Mouse (Mus musculus) neural tube, embryonic 13.5 days (tissue): ENCODE measurements around the gene Dtd1. TPM values are rescaled to one million over a fixed set of nuclear protein-coding genes. Genes with fewer than 3 reads are reported as not detected.
"Not testable (repeated sequence)": the region's sequence is repeated elsewhere in the genome, so short reads cannot be mapped to it uniquely, and the experiment has no call there.

Experiments
- ATAC-seq: fragments of 200-750 bp; cut with Nextera tagmentation; 2 replicates; pipeline ENCODE4 v1.8.0; 2017; ENCODE audit warnings: low read depth, mild to moderate bottlenecking, moderate TSS enrichment, moderate library complexity
- H3K27ac ChIP-seq: fragments of 300-500 bp; sonication (generic); replicated peaks from 2 replicates; pipeline ENCODE4 v1.5.1; 2015; ENCODE audit warnings: moderate library complexity, mild to moderate bottlenecking, inconsistent platforms
- H3K27me3 ChIP-seq: fragments of 300-500 bp; sonication (generic); 2 replicates; pipeline ENCODE4 v1.6.1; 2015; ENCODE audit warnings: mild to moderate bottlenecking, inconsistent platforms
- H3K36me3 ChIP-seq: fragments of 300-500 bp; sonication (generic); 2 replicates; pipeline ENCODE4 v1.6.1; 2015; ENCODE audit warnings: mild to moderate bottlenecking, inconsistent platforms
- H3K4me1 ChIP-seq: fragments of 300-500 bp; sonication (generic); replicated peaks from 2 replicates; pipeline ENCODE4 v1.6.1; 2015; ENCODE audit warnings: inconsistent platforms
- H3K4me2 ChIP-seq: fragments of 300-500 bp; sonication (generic); 2 replicates; pipeline ENCODE4 v1.6.1; 2015; ENCODE audit warnings: inconsistent platforms, mild to moderate bottlenecking, moderate library complexity
- H3K4me3 ChIP-seq: fragments of 300-500 bp; sonication (generic); 2 replicates; pipeline ENCODE4 v1.5.1; 2015; ENCODE audit warnings: mild to moderate bottlenecking, inconsistent platforms
- H3K9ac ChIP-seq: fragments of 300-500 bp; sonication (generic); 2 replicates; pipeline ENCODE4 v1.6.1; 2015; ENCODE audit warnings: moderate library complexity, mild to moderate bottlenecking, inconsistent platforms
- H3K9me3 ChIP-seq: fragments of 300-500 bp; sonication (generic); 2 replicates; pipeline ENCODE4 v1.6.1; 2016; ENCODE audit warnings: inconsistent platforms
- WGBS: fragments of 180-500 bp; shearing (Covaris S2); methylation state at CpG from one replicate; pipeline ENCODE4 v1.1.7; 2015; 5-methylcytosine and 5-hydroxymethylcytosine counted together
- polyA plus RNA-seq: library from polyadenylated mRNA; unstranded; fragments of >200 nt; fragmentation: Nextera tagmentation; extraction: Ambion mirVana; gene quantifications from 2 replicates; pipeline ENCODE4 v1.2.1, GENCODE M21; 2015

The Dtd1 gene
- 77.0 and 88.7 TPM in 2 replicates for polyA plus RNA-seq

DNA sequence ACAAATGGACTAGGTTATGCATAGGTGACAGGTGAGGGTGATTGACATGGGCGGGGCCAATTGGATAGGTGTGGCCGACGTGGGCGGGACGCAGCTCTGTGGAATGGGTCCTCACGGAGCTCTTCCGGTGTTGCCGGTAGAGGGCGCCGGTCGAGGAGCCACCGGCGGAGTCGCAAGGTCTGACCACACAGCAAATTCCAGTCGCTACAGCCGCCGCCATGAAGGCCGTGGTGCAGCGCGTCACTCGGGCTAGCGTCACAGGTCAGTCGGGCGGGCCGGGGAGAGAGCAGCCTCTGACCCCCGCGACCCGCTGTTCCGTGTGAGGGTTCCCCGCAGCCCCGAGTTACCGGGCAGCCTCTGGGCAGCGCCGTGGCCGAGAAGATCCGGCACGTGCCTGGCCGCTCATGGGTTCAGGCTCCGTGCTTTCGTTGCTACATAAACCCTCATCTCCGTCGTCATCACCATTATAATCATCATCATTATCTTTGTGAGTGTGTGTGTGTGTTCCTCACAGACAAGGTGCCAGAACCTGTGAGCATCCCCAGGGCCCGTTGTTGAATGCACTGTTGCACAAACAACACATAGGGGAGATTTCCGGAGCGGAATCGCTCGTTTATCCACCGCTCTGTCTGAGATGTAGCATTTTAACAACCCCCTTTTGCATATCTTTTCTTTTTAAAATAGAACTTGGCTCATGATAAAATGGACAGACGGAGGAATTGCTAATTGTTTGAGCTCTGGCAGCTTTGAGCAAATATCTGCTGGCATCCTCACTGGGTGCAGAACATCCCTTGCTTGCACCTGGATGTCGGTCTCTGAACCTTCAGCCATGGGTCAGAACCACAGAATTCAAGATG lies at the start of gene Dtd1:
Dtd1 (plus strand) TSS at position 67 of the 857 bp plus-strand sequence.
- ATAC-seq, result peak; percentile 92
- no peaks in the 10 kb centered on the region for H3K9me3 ChIP-seq
- 2% methylated on average over 50 of the region's 50 CpGs for WGBS
- peak within 1 kb of the TSS; percentile 69 for H3K4me3 ChIP-seq
- no peaks in the 10 kb centered on the region for H3K36me3 ChIP-seq
- no peaks in the 10 kb centered on the region for H3K27me3 ChIP-seq
- peak within 1 kb of the TSS; percentile 89 for H3K9ac ChIP-seq
- H3K27ac ChIP-seq, result peak within 1 kb of the TSS; percentile 84
- peaks cover 9% of the 10 kb centered on the region; the same call in 1 of the 2 replicates for H3K4me1 ChIP-seq
- H3K4me2 ChIP-seq, result peak within 1 kb of the TSS; percentile 68

- H3K27ac ChIP-seq, result peak within 1 kb of the TSS; percentile 86
- H3K9me3 ChIP-seq, result no peaks in the 10 kb centered on the region
- WGBS, result 0% methylated on average over 17 of the region's 17 CpGs
- H3K4me2 ChIP-seq, result peak within 1 kb of the TSS; percentile 66
- no peaks in the 10 kb centered on the region for H3K27me3 ChIP-seq
- ATAC-seq, result peak; percentile 98
- H3K9ac ChIP-seq, result peak within 1 kb of the TSS; percentile 88
- H3K4me1 ChIP-seq, result peaks cover 15% of the 10 kb centered on the region
- peak within 1 kb of the TSS; percentile 80 for H3K4me3 ChIP-seq
- H3K36me3 ChIP-seq, result peaks cover 31% of the 10 kb centered on the region
These were observed 49.2 kb upstream of the Dtd1 start, which contains the start of gene Rbbp9 for GRCm38 (mm10) chr2:144550529-144550928. TSS of gene Rbbp9 (minus strand) at chr2:144550869.

DNA sequence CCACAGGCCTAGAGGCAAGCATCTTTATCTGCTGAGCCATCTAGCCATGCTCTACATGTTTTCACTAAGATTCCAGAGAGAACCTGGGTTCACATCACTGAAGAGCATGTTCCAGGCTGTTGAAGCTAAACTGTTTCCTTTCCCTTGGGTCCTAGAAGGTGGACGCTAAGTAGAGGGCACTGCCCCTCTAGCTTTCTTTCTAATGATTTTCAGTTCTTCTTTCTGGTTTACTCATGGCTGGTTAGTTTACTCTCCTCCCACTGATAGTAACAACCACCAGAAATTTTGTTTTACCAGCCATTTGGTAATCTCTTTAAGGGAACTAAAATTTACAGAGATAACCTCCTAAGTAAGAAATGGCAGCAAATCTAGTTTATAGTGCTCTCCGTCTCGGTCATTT lies 45.8 kb upstream of the Dtd1 start:
- Histone ChIP-seq H3K4me2 (no peak overlapping the region), H3K4me3 (no peak overlapping the region), H3K9me3 (no peaks in the 10 kb centered on the region), H3K27me3 (no peaks in the 10 kb centered on the region), H3K4me1 (peaks cover 28% of the 10 kb centered on the region), H3K27ac (no peak overlapping the region), H3K9ac (no peak overlapping the region), H3K36me3 (no peaks in the 10 kb centered on the region)
- no peak for ATAC-seq
- WGBS, result 90% methylated on average over 3 of the region's 3 CpGs

DNA sequence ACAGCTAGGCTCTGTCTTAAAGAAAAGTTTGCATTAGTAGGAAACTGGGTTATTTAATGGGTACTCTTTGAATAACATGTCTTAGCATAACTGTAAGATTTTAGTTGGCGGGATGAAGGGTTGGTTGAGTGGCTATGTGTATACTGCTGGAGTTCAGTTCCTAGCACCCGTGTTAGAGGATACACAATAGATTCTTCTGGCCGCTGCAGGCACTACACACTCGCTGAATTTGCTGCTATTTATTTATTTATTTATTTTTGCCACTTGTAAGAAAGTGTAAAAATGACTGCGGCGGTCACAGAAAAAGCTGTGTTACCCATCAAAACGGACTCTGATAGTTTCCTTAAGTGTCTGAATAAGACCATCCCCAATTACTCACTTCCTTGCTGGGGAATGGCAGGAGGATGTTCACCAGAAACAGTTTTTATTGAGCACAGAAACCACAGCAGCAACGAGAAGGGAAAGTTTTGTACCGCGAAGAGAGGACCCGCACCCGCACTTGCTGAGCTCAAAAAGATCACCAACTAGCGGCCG lies 44.3 kb upstream of the Dtd1 start:
- Histone ChIP-seq H3K27me3 (no peaks in the 10 kb centered on the region), H3K36me3 (peaks cover 12% of the 10 kb centered on the region), H3K9me3 (no peaks in the 10 kb centered on the region), H3K9ac (peak overlapping the region; percentile 77), H3K4me2 (peak overlapping the region; percentile 69), H3K4me1 (peaks cover 18% of the 10 kb centered on the region), H3K4me3 (peak overlapping the region; percentile 78), H3K27ac (peak overlapping the region; percentile 87)
- peak; percentile 2; the same call in 1 of the 2 replicates for ATAC-seq
- WGBS, result 2% methylated on average over 14 of the region's 14 CpGs

DNA sequence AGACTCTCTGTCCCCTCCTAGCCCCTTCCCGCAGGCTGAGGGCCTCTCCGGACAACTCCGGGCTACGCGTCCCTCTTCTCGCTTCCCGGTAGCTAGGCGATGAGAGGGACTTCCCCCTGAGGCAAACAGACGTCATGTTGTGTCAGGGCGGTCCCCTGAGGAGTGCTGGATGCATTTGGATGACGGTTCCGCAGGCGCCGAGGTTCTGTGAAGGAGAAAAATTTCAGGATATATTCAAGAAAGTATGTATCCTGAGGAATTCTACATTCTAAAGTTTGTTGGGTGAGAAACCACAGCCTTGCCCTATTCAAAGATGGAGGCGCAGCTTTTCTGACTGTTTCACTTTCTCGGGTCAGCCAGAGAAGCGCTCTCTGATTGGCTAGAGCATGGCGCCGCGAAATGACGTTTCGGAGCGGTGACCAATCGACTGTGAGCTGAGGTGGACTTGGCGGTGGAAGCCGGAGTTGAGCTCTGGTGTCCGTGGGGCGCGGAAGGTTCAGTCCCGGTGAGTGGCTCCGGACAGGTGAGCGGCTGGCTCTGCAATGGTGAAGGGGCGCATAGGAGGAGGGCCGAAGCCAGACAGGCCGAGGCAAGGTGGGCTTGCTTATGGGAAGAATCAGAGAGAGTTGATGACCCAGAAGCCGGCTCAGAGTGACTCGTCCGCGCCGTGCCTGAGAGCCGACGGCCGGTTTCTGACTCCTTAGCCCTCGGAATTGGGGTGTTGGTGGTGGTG lies 43.7 kb upstream of the Dtd1 start, which contains the start of gene Sec23b:
Sec23b (plus strand) TSS at position 410 of the 733 bp plus-strand sequence.
- under 1% methylated on average over 44 of the region's 44 CpGs for WGBS
- no peaks in the 10 kb centered on the region for H3K9me3 ChIP-seq

GRCm38 (mm10) chr2:144588723-144589122 lies 11.0 kb upstream of the Dtd1 start:
- Histone ChIP-seq H3K4me2 (no peak overlapping the region), H3K27ac (no peak overlapping the region), H3K9ac (no peak overlapping the region), H3K4me3 (no peak overlapping the region), H3K9me3 (no peaks in the 10 kb centered on the region), H3K36me3 (peaks cover 58% of the 10 kb centered on the region), H3K27me3 (no peaks in the 10 kb centered on the region), H3K4me1 (no peaks in the 10 kb centered on the region)
- no peak for ATAC-seq
- 84% methylated on average over 4 of the region's 4 CpGs for WGBS

More for the DNA sequence above, 43.7 kb upstream of the Dtd1 start, which contains the start of gene Sec23b:
- H3K36me3 ChIP-seq, result peaks cover 13% of the 10 kb centered on the region
- peak; percentile 98 for ATAC-seq
- H3K4me1 ChIP-seq, result peaks cover 18% of the 10 kb centered on the region
- peak within 1 kb of the TSS; percentile 77 for H3K9ac ChIP-seq
- peak within 1 kb of the TSS; percentile 87 for H3K27ac ChIP-seq
- H3K4me3 ChIP-seq, result peak within 1 kb of the TSS; percentile 78
- peak within 1 kb of the TSS; percentile 69 for H3K4me2 ChIP-seq
- H3K27me3 ChIP-seq, result no peaks in the 10 kb centered on the region

GRCm38 (mm10) chr2:144593036-144593435 lies 6.7 kb upstream of the Dtd1 start:
- not testable (repeated sequence) for H3K27me3 ChIP-seq, ATAC-seq, H3K27ac ChIP-seq, H3K9me3 ChIP-seq, H3K4me2 ChIP-seq, H3K4me1 ChIP-seq, H3K9ac ChIP-seq, H3K4me3 ChIP-seq
- WGBS, result 67% methylated on average over 8 of the region's 8 CpGs
- H3K36me3 ChIP-seq, result peaks cover 17% of the 10 kb centered on the region

- H3K4me2 ChIP-seq, result peak within 1 kb of the TSS; percentile 72
- 2% methylated on average over 31 of the region's 31 CpGs for WGBS
- H3K9me3 ChIP-seq, result no peaks in the 10 kb centered on the region
- peaks cover 7% of the 10 kb centered on the region for H3K4me1 ChIP-seq
- H3K27me3 ChIP-seq, result no peaks in the 10 kb centered on the region
- peak within 1 kb of the TSS; percentile 73 for H3K9ac ChIP-seq
- peak; percentile 97 for ATAC-seq
- peaks cover 7% of the 10 kb centered on the region; the same call in 1 of the 2 replicates for H3K36me3 ChIP-seq
- H3K4me3 ChIP-seq, result peak within 1 kb of the TSS; percentile 56
- peak within 1 kb of the TSS; percentile 59; the same call in 1 of the 2 replicates for H3K27ac ChIP-seq
These were observed 5.6 kb upstream of the Dtd1 start, which contains the start of gene Smim26 for GRCm38 (mm10) chr2:144593951-144594651. TSS of gene Smim26 (plus strand) at chr2:144594054.

- no peaks in the 10 kb centered on the region for H3K27me3 ChIP-seq
- WGBS, result 68% methylated on average over 2 of the region's 2 CpGs
- no peak for ATAC-seq
These were observed 1.7 kb upstream of the Dtd1 start for GRCm38 (mm10) chr2:144598006-144598405.

DNA sequence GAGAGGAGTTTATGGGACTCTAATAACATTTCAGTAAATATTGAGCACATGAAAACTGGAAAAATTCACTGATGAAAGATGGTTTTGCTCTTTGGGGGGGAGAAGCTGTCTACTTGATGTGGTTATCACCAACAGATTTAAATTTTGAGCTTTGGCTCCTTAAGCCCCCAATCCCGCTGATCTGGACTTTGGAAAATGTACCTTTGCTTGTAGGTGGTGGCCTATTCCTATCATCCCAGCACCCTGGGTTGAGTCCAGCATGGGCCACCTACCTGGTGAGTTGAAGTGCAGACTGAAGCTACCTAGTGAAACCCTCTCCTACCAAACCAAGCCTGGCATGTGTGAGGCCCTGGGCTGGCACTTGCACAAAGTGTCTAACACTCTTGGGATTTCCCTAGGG lies 1.9 kb downstream of the Dtd1 start:
- no peak overlapping the region for H3K27ac ChIP-seq
- H3K4me3 ChIP-seq, result no peak overlapping the region
- H3K9ac ChIP-seq, result no peak overlapping the region
- H3K4me1 ChIP-seq, result peaks cover 9% of the 10 kb centered on the region; the same call in 1 of the 2 replicates
- no peak for ATAC-seq
- peaks cover 8% of the 10 kb centered on the region; the same call in 1 of the 2 replicates for H3K36me3 ChIP-seq
- no peak overlapping the region for H3K4me2 ChIP-seq
- no peaks in the 10 kb centered on the region for H3K27me3 ChIP-seq
- H3K9me3 ChIP-seq, result no peaks in the 10 kb centered on the region
- 100% methylated on average over 1 of the region's 1 CpGs for whole genome bisulfite sequencing

More at GRCm38 (mm10) chr2:144598006-144598405, 1.7 kb upstream of the Dtd1 start:
- no peak overlapping the region for H3K4me2 ChIP-seq
- no peaks in the 10 kb centered on the region for H3K36me3 ChIP-seq
- no peaks in the 10 kb centered on the region for H3K9me3 ChIP-seq
- H3K9ac ChIP-seq, result no peak overlapping the region
- H3K4me1 ChIP-seq, result peaks cover 16% of the 10 kb centered on the region
- H3K27ac ChIP-seq, result no peak overlapping the region
- H3K4me3 ChIP-seq, result no peak overlapping the region

- H3K9me3 ChIP-seq, result 0 out of 2 replicates have a peak, but pooled peaks cover 3% of the 10 kb centered on the region
- no peak overlapping the region for H3K9ac ChIP-seq
- no peak overlapping the region for H3K27ac ChIP-seq
- no peak overlapping the region for H3K4me2 ChIP-seq
- WGBS, result 94% methylated on average over 6 of the region's 6 CpGs
- H3K4me1 ChIP-seq, result no peaks in the 10 kb centered on the region
- no peak for ATAC-seq
- no peaks in the 10 kb centered on the region for H3K27me3 ChIP-seq
- no peak overlapping the region for H3K4me3 ChIP-seq
- no peaks in the 10 kb centered on the region for H3K36me3 ChIP-seq
These were observed 14.3 kb downstream of the Dtd1 start for GRCm38 (mm10) chr2:144613956-144614355.
